Mouse (Mus musculus): ENCODE measurements around the gene Polr2b. TPM values are rescaled to one million over a fixed set of nuclear protein-coding genes. Genes with fewer than 3 reads are reported as not detected.

Polr2b gene
- polyA plus RNA-seq, 1 experiment from 2014 or later = 97.2 TPM

- 89% methylated on average over 6 of the region's 6 CpGs for WGBS
- Histone ChIP-seq H3K27me3 (ENCODE audit: low read depth, poor library complexity, severe bottlenecking) (no peaks in the 10 kb centered on the region), H3K36me3 (no peaks in the 10 kb centered on the region)
Observed at GRCm38 (mm10) chr5:77385900-77386595, 76.1 kb downstream of the Polr2b start.

GRCm38 (mm10) chr5:77386596-77387413, 76.9 kb downstream of the Polr2b start:
- no peaks in the 10 kb centered on the region for H3K36me3 ChIP-seq
- peaks cover 2% of the 10 kb centered on the region; the same call in 1 of the 2 replicates for H3K4me1 ChIP-seq
- WGBS = 80% methylated on average over 10 of the region's 10 CpGs
- H3K9me3 ChIP-seq (replicated peaks) = no peaks in the 10 kb centered on the region
- H3K4me3 ChIP-seq = no peak overlapping the region
- no peak overlapping the region for H3K27ac ChIP-seq (replicated peaks)
- DNase-seq (ENCODE audit: low spot score) = no peak
- no peaks in the 10 kb centered on the region for H3K27me3 ChIP-seq (ENCODE audit: low read depth, poor library complexity, severe bottlenecking)

More at GRCm38 (mm10) chr5:77385900-77386595, 76.1 kb downstream of the Polr2b start:
- Histone ChIP-seq H3K4me1 (peaks cover 8% of the 10 kb centered on the region; the same call in 1 of the 2 replicates), H3K27ac (replicated peaks) (no peak overlapping the region), H3K9me3 (replicated peaks) (no peaks in the 10 kb centered on the region), H3K4me3 (no peak overlapping the region)
- DNase-seq (ENCODE audit: low spot score) = no peak

- Histone ChIP-seq H3K4me3 (no peak overlapping the region), H3K4me1 (no peaks in the 10 kb centered on the region), H3K27me3 (ENCODE audit: low read depth, poor library complexity, severe bottlenecking) (no peaks in the 10 kb centered on the region), H3K27ac (replicated peaks) (no peak overlapping the region), H3K36me3 (no peaks in the 10 kb centered on the region), H3K9me3 (replicated peaks) (no peaks in the 10 kb centered on the region)
- DNase-seq (ENCODE audit: low spot score) = no peak
- 90% methylated on average over 8 of the region's 8 CpGs for WGBS
Observed at GRCm38 (mm10) chr5:77387414-77387704, 77.4 kb downstream of the Polr2b start.

- Histone ChIP-seq H3K9me3 (replicated peaks) (no peaks in the 10 kb centered on the region), H3K27ac (replicated peaks) (no peak overlapping the region), H3K4me1 (no peaks in the 10 kb centered on the region), H3K27me3 (ENCODE audit: low read depth, poor library complexity, severe bottlenecking) (no peaks in the 10 kb centered on the region), H3K36me3 (no peaks in the 10 kb centered on the region), H3K4me3 (no peak overlapping the region)
- DNase-seq (ENCODE audit: low spot score) = no peak
- WGBS = 86% methylated on average over 6 of the region's 6 CpGs
Observed at GRCm38 (mm10) chr5:77388359-77388758, 78.4 kb downstream of the Polr2b start.

GRCm38 (mm10) chr5:77390272-77390671, 80.3 kb downstream of the Polr2b start:
- 91% methylated on average over 2 of the region's 2 CpGs for WGBS
- no peak for DNase-seq (ENCODE audit: low spot score)
- Histone ChIP-seq H3K4me1 (peaks cover 11% of the 10 kb centered on the region), H3K4me3 (no peak overlapping the region), H3K27me3 (ENCODE audit: low read depth, poor library complexity, severe bottlenecking) (no peaks in the 10 kb centered on the region), H3K36me3 (no peaks in the 10 kb centered on the region), H3K27ac (replicated peaks) (no peak overlapping the region), H3K9me3 (replicated peaks) (no peaks in the 10 kb centered on the region)

GRCm38 (mm10) chr5:77393094-77393619, 83.2 kb downstream of the Polr2b start:
- no peak for DNase-seq (ENCODE audit: low spot score)
- Histone ChIP-seq H3K27me3 (ENCODE audit: low read depth, poor library complexity, severe bottlenecking) (no peaks in the 10 kb centered on the region), H3K4me3 (no peak overlapping the region), H3K36me3 (no peaks in the 10 kb centered on the region), H3K9me3 (replicated peaks) (no peaks in the 10 kb centered on the region), H3K4me1 (peaks cover 29% of the 10 kb centered on the region), H3K27ac (replicated peaks) (no peak overlapping the region)
- WGBS = 90% methylated on average over 10 of the region's 10 CpGs

GRCm38 (mm10) chr5:77393990-77394618, 84.2 kb downstream of the Polr2b start:
- Histone ChIP-seq H3K4me1 (peaks cover 38% of the 10 kb centered on the region), H3K4me3 (no peak overlapping the region), H3K36me3 (no peaks in the 10 kb centered on the region), H3K27me3 (ENCODE audit: low read depth, poor library complexity, severe bottlenecking) (no peaks in the 10 kb centered on the region), H3K27ac (replicated peaks) (no peak overlapping the region), H3K9me3 (replicated peaks) (no peaks in the 10 kb centered on the region)
- no peak for DNase-seq (ENCODE audit: low spot score)
- WGBS = 67% methylated on average over 9 of the region's 9 CpGs

GRCm38 (mm10) chr5:77398285-77399057, 88.5 kb downstream of the Polr2b start:
- no peak for DNase-seq (ENCODE audit: low spot score)
- WGBS = 66% methylated on average over 14 of the region's 14 CpGs
- H3K36me3 ChIP-seq = no peaks in the 10 kb centered on the region

More at GRCm38 (mm10) chr5:77398285-77399057, 88.5 kb downstream of the Polr2b start:
- Histone ChIP-seq H3K4me3 (no peak overlapping the region), H3K4me1 (peaks cover 42% of the 10 kb centered on the region), H3K27me3 (ENCODE audit: low read depth, poor library complexity, severe bottlenecking) (peaks cover 3% of the 10 kb centered on the region; the same call in 1 of the 2 replicates), H3K9me3 (replicated peaks) (no peaks in the 10 kb centered on the region), H3K27ac (replicated peaks) (peak overlapping the region; percentile 38; the same call in 1 of the 2 replicates)

Small RNA genes within 50 kb of the gene (microRNA-seq; reads per million reads assigned to microRNA genes)
- gene Mir5098 = 0.90 reads per million

Other genes starting within 250 kb of the Polr2b start
- 0.14 TPM in 1 of 2 replicates, not detected in the other for gene Hopx, start 195.0 kb upstream of the Polr2b start, polyA plus RNA-seq (2016; fragmentation: Nextera tagmentation; extraction: Ambion mirVana)
- gene Spink2, start 98.7 kb upstream of the Polr2b start, polyA plus RNA-seq (2016; fragmentation: Nextera tagmentation; extraction: Ambion mirVana) = 0.53 and 0.86 TPM in 2 replicates
- 17.8 and 19.5 TPM in 2 replicates for gene Rest, start 44.7 kb upstream of the Polr2b start, polyA plus RNA-seq (2016; fragmentation: Nextera tagmentation; extraction: Ambion mirVana)
- 32.9 and 37.2 TPM in 2 replicates for gene Noa1, start 63 bp upstream of the Polr2b start, polyA plus RNA-seq (2016; fragmentation: Nextera tagmentation; extraction: Ambion mirVana)
- 10.4 and 16.3 TPM in 2 replicates for gene Igfbp7, start 97.9 kb downstream of the Polr2b start, polyA plus RNA-seq (2016; fragmentation: Nextera tagmentation; extraction: Ambion mirVana)